Mouse (Mus musculus): ENCODE measurements around the gene 1700011L22Rik. TPM values are rescaled to one million over a fixed set of nuclear protein-coding genes. Genes with fewer than 3 reads are reported as not detected.

Gene 1700011L22Rik
- polyA plus RNA-seq, 1 experiment from 2014 or later, result not detected

- ATAC-seq (ENCODE audit: low FRiP score) (no peak), DNase-seq (ENCODE audit: low spot score, missing footprints) (no peak)
- H3K4me1 ChIP-seq (ENCODE audit: control insufficient read depth, insufficient read depth, low read length), result no peaks in the 10 kb centered on the region
- H3K4me3 ChIP-seq (ENCODE audit: low read depth, low read length), result no peak overlapping the region
- H3K27me3 ChIP-seq (ENCODE audit: control insufficient read depth, insufficient read depth, low read length), result no peaks in the 10 kb centered on the region
- WGBS, result 88% methylated on average over 8 of the region's 8 CpGs
- H3K27ac ChIP-seq (ENCODE audit: low read depth, low read length), result no peak overlapping the region
- H3K36me3 ChIP-seq (ENCODE audit: control insufficient read depth, insufficient read depth, low read length), result no peaks in the 10 kb centered on the region
- H3K4me2 ChIP-seq, result no peak overlapping the region
- H3K9me3 ChIP-seq (ENCODE audit: control insufficient read depth, low read length), result no peaks in the 10 kb centered on the region
- H3K9ac ChIP-seq (ENCODE audit: low read length), result no peak overlapping the region
Measured at GRCm38 (mm10) chr8:79256076-79256705, 7.8 kb upstream of the 1700011L22Rik start.

- ATAC-seq (ENCODE audit: low FRiP score) (no peak), DNase-seq (ENCODE audit: low spot score, missing footprints) (no peak)
- no peaks in the 10 kb centered on the region for H3K36me3 ChIP-seq (ENCODE audit: control insufficient read depth, insufficient read depth, low read length)
- H3K4me3 ChIP-seq (ENCODE audit: low read depth, low read length), result no peak overlapping the region
- no peaks in the 10 kb centered on the region for H3K9me3 ChIP-seq (ENCODE audit: control insufficient read depth, low read length)
- no peaks in the 10 kb centered on the region for H3K4me1 ChIP-seq (ENCODE audit: control insufficient read depth, insufficient read depth, low read length)
- H3K27ac ChIP-seq (ENCODE audit: low read depth, low read length), result no peak overlapping the region
- WGBS, result 92% methylated on average over 6 of the region's 6 CpGs
- H3K4me2 ChIP-seq, result no peak overlapping the region
- no peaks in the 10 kb centered on the region for H3K27me3 ChIP-seq (ENCODE audit: control insufficient read depth, insufficient read depth, low read length)
- H3K9ac ChIP-seq (ENCODE audit: low read length), result no peak overlapping the region
Measured at GRCm38 (mm10) chr8:79253742-79254141, 5.4 kb upstream of the 1700011L22Rik start.

- ATAC-seq (ENCODE audit: low FRiP score), result no peak
- H3K4me2 ChIP-seq, result no peak overlapping the region
- H3K9me3 ChIP-seq (ENCODE audit: control insufficient read depth, low read length), result no peaks in the 10 kb centered on the region
- H3K27ac ChIP-seq (ENCODE audit: low read depth, low read length), result no peak overlapping the region
- no peak overlapping the region for H3K4me3 ChIP-seq (ENCODE audit: low read depth, low read length)
- no peaks in the 10 kb centered on the region for H3K4me1 ChIP-seq (ENCODE audit: control insufficient read depth, insufficient read depth, low read length)
- DNase-seq (ENCODE audit: low spot score, missing footprints), result no peak
- H3K36me3 ChIP-seq (ENCODE audit: control insufficient read depth, insufficient read depth, low read length), result no peaks in the 10 kb centered on the region
- H3K9ac ChIP-seq (ENCODE audit: low read length), result no peak overlapping the region
- WGBS, result 87% methylated on average over 2 of the region's 2 CpGs
- H3K27me3 ChIP-seq (ENCODE audit: control insufficient read depth, insufficient read depth, low read length), result no peaks in the 10 kb centered on the region
Measured at GRCm38 (mm10) chr8:79243422-79243821, 4.9 kb downstream of the 1700011L22Rik start.

GRCm38 (mm10) chr8:79239996-79240395 lies 8.4 kb downstream of the 1700011L22Rik start:
- H3K9ac ChIP-seq (ENCODE audit: low read length), result no peak overlapping the region
- no peak overlapping the region for H3K4me2 ChIP-seq
- H3K9me3 ChIP-seq (ENCODE audit: control insufficient read depth, low read length), result no peaks in the 10 kb centered on the region
- no peak overlapping the region for H3K4me3 ChIP-seq (ENCODE audit: low read depth, low read length)
- no peak for ATAC-seq (ENCODE audit: low FRiP score)
- H3K27ac ChIP-seq (ENCODE audit: low read depth, low read length), result no peak overlapping the region
- no peaks in the 10 kb centered on the region for H3K27me3 ChIP-seq (ENCODE audit: control insufficient read depth, insufficient read depth, low read length)
- 91% methylated on average over 7 of the region's 7 CpGs for WGBS
- no peaks in the 10 kb centered on the region for H3K4me1 ChIP-seq (ENCODE audit: control insufficient read depth, insufficient read depth, low read length)
- no peak for DNase-seq (ENCODE audit: low spot score, missing footprints)
- H3K36me3 ChIP-seq (ENCODE audit: control insufficient read depth, insufficient read depth, low read length), result no peaks in the 10 kb centered on the region

- DNase-seq (ENCODE audit: low spot score, missing footprints), result no peak
- Histone ChIP-seq H3K27me3 (ENCODE audit: control insufficient read depth, insufficient read depth, low read length) (no peaks in the 10 kb centered on the region), H3K9ac (ENCODE audit: low read length) (no peak overlapping the region), H3K4me3 (ENCODE audit: low read depth, low read length) (no peak overlapping the region), H3K9me3 (ENCODE audit: control insufficient read depth, low read length) (no peaks in the 10 kb centered on the region), H3K36me3 (ENCODE audit: control insufficient read depth, insufficient read depth, low read length) (no peaks in the 10 kb centered on the region), H3K27ac (ENCODE audit: low read depth, low read length) (no peak overlapping the region), H3K4me2 (no peak overlapping the region), H3K4me1 (ENCODE audit: control insufficient read depth, insufficient read depth, low read length) (no peaks in the 10 kb centered on the region)
- no peak for ATAC-seq (ENCODE audit: low FRiP score)
- 88% methylated on average over 3 of the region's 3 CpGs for WGBS
Measured at GRCm38 (mm10) chr8:79239320-79239719, 9.1 kb downstream of the 1700011L22Rik start.

- no peak overlapping the region for H3K4me2 ChIP-seq
- H3K9me3 ChIP-seq (ENCODE audit: control insufficient read depth, low read length), result no peaks in the 10 kb centered on the region; the same call in 1 of the 2 replicates
- H3K9ac ChIP-seq (ENCODE audit: low read length), result no peak overlapping the region
- no peaks in the 10 kb centered on the region for H3K4me1 ChIP-seq (ENCODE audit: control insufficient read depth, insufficient read depth, low read length)
- no peak overlapping the region for H3K27ac ChIP-seq (ENCODE audit: low read depth, low read length)
- no peak for ATAC-seq (ENCODE audit: low FRiP score)
- H3K36me3 ChIP-seq (ENCODE audit: control insufficient read depth, insufficient read depth, low read length), result no peaks in the 10 kb centered on the region
- no peak for DNase-seq (ENCODE audit: low spot score, missing footprints)
- 89% methylated on average over 8 of the region's 8 CpGs for WGBS
- no peaks in the 10 kb centered on the region for H3K27me3 ChIP-seq (ENCODE audit: control insufficient read depth, insufficient read depth, low read length)
- no peak overlapping the region for H3K4me3 ChIP-seq (ENCODE audit: low read depth, low read length)
Measured at GRCm38 (mm10) chr8:79229266-79229888, 19.0 kb downstream of the 1700011L22Rik start.

- Histone ChIP-seq H3K9me3 (ENCODE audit: control insufficient read depth, low read length) (no peaks in the 10 kb centered on the region; the same call in 1 of the 2 replicates), H3K4me2 (no peak overlapping the region), H3K4me3 (ENCODE audit: low read depth, low read length) (no peak overlapping the region), H3K27ac (ENCODE audit: low read depth, low read length) (no peak overlapping the region), H3K9ac (ENCODE audit: low read length) (no peak overlapping the region), H3K4me1 (ENCODE audit: control insufficient read depth, insufficient read depth, low read length) (no peaks in the 10 kb centered on the region), H3K27me3 (ENCODE audit: control insufficient read depth, insufficient read depth, low read length) (no peaks in the 10 kb centered on the region), H3K36me3 (ENCODE audit: control insufficient read depth, insufficient read depth, low read length) (no peaks in the 10 kb centered on the region)
- DNase-seq (ENCODE audit: low spot score, missing footprints), result no peak
- ATAC-seq (ENCODE audit: low FRiP score), result no peak
- 91% methylated on average over 3 of the region's 3 CpGs for WGBS
Measured at GRCm38 (mm10) chr8:79227916-79228315, 20.5 kb downstream of the 1700011L22Rik start.

GRCm38 (mm10) chr8:79227194-79227593 lies 21.2 kb downstream of the 1700011L22Rik start:
- no peak overlapping the region for H3K27ac ChIP-seq (ENCODE audit: low read depth, low read length)
- H3K27me3 ChIP-seq (ENCODE audit: control insufficient read depth, insufficient read depth, low read length), result no peaks in the 10 kb centered on the region
- no peak overlapping the region for H3K4me3 ChIP-seq (ENCODE audit: low read depth, low read length)
- no peak overlapping the region for H3K4me2 ChIP-seq
- H3K4me1 ChIP-seq (ENCODE audit: control insufficient read depth, insufficient read depth, low read length), result no peaks in the 10 kb centered on the region
- H3K36me3 ChIP-seq (ENCODE audit: control insufficient read depth, insufficient read depth, low read length), result no peaks in the 10 kb centered on the region
- H3K9me3 ChIP-seq (ENCODE audit: control insufficient read depth, low read length), result no peaks in the 10 kb centered on the region; the same call in 1 of the 2 replicates
- no peak for DNase-seq (ENCODE audit: low spot score, missing footprints)
- H3K9ac ChIP-seq (ENCODE audit: low read length), result no peak overlapping the region
- WGBS, result 83% methylated on average over 4 of the region's 4 CpGs
- no peak for ATAC-seq (ENCODE audit: low FRiP score)

- DNase-seq (ENCODE audit: low spot score, missing footprints), result no peak
- Histone ChIP-seq H3K27me3 (ENCODE audit: control insufficient read depth, insufficient read depth, low read length) (no peaks in the 10 kb centered on the region), H3K4me3 (ENCODE audit: low read depth, low read length) (no peak overlapping the region), H3K36me3 (ENCODE audit: control insufficient read depth, insufficient read depth, low read length) (no peaks in the 10 kb centered on the region), H3K4me1 (ENCODE audit: control insufficient read depth, insufficient read depth, low read length) (no peaks in the 10 kb centered on the region), H3K9ac (ENCODE audit: low read length) (no peak overlapping the region), H3K27ac (ENCODE audit: low read depth, low read length) (no peak overlapping the region), H3K9me3 (ENCODE audit: control insufficient read depth, low read length) (no peaks in the 10 kb centered on the region; the same call in 1 of the 2 replicates), H3K4me2 (no peak overlapping the region)
- 95% methylated on average over 3 of the region's 3 CpGs for WGBS
- ATAC-seq (ENCODE audit: low FRiP score), result no peak
Measured at GRCm38 (mm10) chr8:79226046-79226445, 22.3 kb downstream of the 1700011L22Rik start.

All from midbrain, embryonic 11.5 days (tissue).